Mouse (Mus musculus) liver, postnatal 0 days (tissue): ENCODE data around the gene Dclre1c.

Experiments
- CTCF ChIP-seq: sonication (generic); IDR thresholded peaks from 2 replicates; pipeline ENCODE4 v1.5.1; 2016; ENCODE audit warnings: antibody characterized with exemption, low read depth
- EP300 ChIP-seq: IDR thresholded peaks from 2 replicates; pipeline ENCODE4 v1.6.1; 2016; ENCODE audit warnings: antibody characterized with exemption, low read depth, mild to moderate bottlenecking

DNA sequence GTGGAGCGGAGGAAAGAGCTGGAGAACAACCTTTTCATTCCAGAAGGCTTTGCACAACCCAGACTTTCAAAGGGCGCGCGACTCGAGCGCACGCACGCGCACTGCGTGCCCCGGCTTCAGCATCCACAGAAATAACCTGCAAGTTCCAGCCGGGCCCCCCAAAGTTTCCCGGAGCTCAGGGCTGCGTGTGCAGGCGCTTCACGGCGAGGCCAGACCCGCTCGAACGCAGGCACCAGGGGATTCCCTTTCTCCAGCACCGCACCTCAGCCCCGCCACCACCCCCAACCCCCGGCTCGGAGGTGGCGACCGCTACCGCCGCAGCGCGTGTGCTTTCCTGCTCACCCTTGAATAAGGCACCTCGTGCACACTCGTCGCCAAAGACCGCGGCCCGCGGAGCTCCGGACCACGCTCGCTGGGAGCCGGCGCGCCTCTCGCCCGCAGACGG is 50.5 kb downstream of the Dclre1c start:
- TF ChIP-seq EP300 = no peak
- TF ChIP-seq CTCF = no peak
